Mouse (Mus musculus) forebrain, embryonic 14.5 days (tissue): ENCODE data around the gene Hoxa2. TPM values are rescaled to one million over a fixed set of nuclear protein-coding genes. Genes with fewer than 3 reads are reported as not detected.

Experiments
- ATAC-seq: fragments of 200-750 bp; cut with Nextera tagmentation; 2 replicates; pipeline ENCODE4 v1.8.0; 2017; ENCODE audit warnings: mild to moderate bottlenecking, moderate library complexity
- DNase-seq: peaks from one replicate; pipeline ENCODE4 v3.0.0-alpha.2; 2015; ENCODE audit warnings: low spot score
- H3K27ac ChIP-seq: fragments of 300-500 bp; sonication (generic); 2 replicates; pipeline ENCODE4 v1.5.1; 2014; ENCODE audit warnings: low read depth, mild to moderate bottlenecking, control low read depth, low read length, moderate library complexity
- H3K27me3 ChIP-seq: fragments of 300-500 bp; sonication (generic); replicated peaks from 2 replicates; pipeline ENCODE4 v1.6.1; 2014; ENCODE audit warnings: low read length, control low read depth, mixed read lengths; ENCODE audit not compliant: control insufficient read depth, insufficient read depth
- H3K36me3 ChIP-seq: fragments of 300-500 bp; sonication (generic); 2 replicates; pipeline ENCODE4 v1.6.1; 2014; ENCODE audit warnings: low read length, control low read depth; ENCODE audit not compliant: control insufficient read depth, insufficient read depth
- H3K4me1 ChIP-seq: fragments of 300-500 bp; sonication (generic); 2 replicates; pipeline ENCODE4 v1.6.1; 2014; ENCODE audit warnings: antibody characterized with exemption, low read length, control low read depth; ENCODE audit not compliant: control insufficient read depth, insufficient read depth
- H3K4me2 ChIP-seq: fragments of 300-500 bp; sonication (generic); 2 replicates; pipeline ENCODE4 v1.6.1; 2014; ENCODE audit warnings: mild to moderate bottlenecking, control low read depth, low read length
- H3K4me3 ChIP-seq: fragments of 300-500 bp; sonication (generic); 2 replicates; pipeline ENCODE4 v1.5.1; 2014; ENCODE audit warnings: low read depth, low read length, control low read depth
- H3K9ac ChIP-seq: fragments of 300-500 bp; sonication (generic); 2 replicates; pipeline ENCODE4 v1.6.1; 2014; ENCODE audit warnings: mild to moderate bottlenecking, low read length, control low read depth, moderate library complexity
- H3K9me3 ChIP-seq: fragments of 300-500 bp; sonication (generic); replicated peaks from 2 replicates; pipeline ENCODE4 v1.6.1; 2016; ENCODE audit warnings: low read length, control low read depth, mixed read lengths; ENCODE audit not compliant: control insufficient read depth
- WGBS: fragments of 180-500 bp; shearing (Covaris S2); extraction: QIAGEN DNeasy Blood & Tissue Kit; methylation state at CpG from one replicate; pipeline ENCODE4 v1.1.7; 2014; 5-methylcytosine and 5-hydroxymethylcytosine counted together
- polyA plus RNA-seq: library from polyadenylated mRNA; unstranded; fragments of >200 nt; fragmentation: Nextera tagmentation; extraction: Ambion mirVana; gene quantifications from 2 replicates; pipeline ENCODE4 v1.2.1, GENCODE M21; 2014

Hoxa2 gene
- polyA plus RNA-seq, 1 experiment from 2014 or later, result not detected

- ATAC-seq (no peak), DNase-seq (no peak)
- H3K36me3 ChIP-seq, result no peaks in the 10 kb centered on the region
- H3K27ac ChIP-seq, result no peak overlapping the region
- H3K4me3 ChIP-seq, result no peak overlapping the region
- under 1% methylated on average over 6 of the region's 6 CpGs for WGBS
- peaks cover 99% of the 10 kb centered on the region for H3K27me3 ChIP-seq
- no peaks in the 10 kb centered on the region for H3K4me1 ChIP-seq
- H3K4me2 ChIP-seq, result no peak overlapping the region
- no peaks in the 10 kb centered on the region for H3K9me3 ChIP-seq
- no peak overlapping the region for H3K9ac ChIP-seq
Measured at GRCm38 (mm10) chr6:52184668-52185067, 20.0 kb upstream of the Hoxa2 start.

- H3K27ac ChIP-seq, result no peak overlapping the region
- no peak overlapping the region for H3K4me2 ChIP-seq
- H3K4me1 ChIP-seq, result no peaks in the 10 kb centered on the region
- peaks cover 100% of the 10 kb centered on the region for H3K27me3 ChIP-seq
- 4% methylated on average over 10 of the region's 10 CpGs for WGBS
- H3K9ac ChIP-seq, result no peak overlapping the region
- DNase-seq, result no peak
- H3K4me3 ChIP-seq, result no peak overlapping the region
- H3K9me3 ChIP-seq, result no peaks in the 10 kb centered on the region
- ATAC-seq, result no peak
- H3K36me3 ChIP-seq, result no peaks in the 10 kb centered on the region
Measured at GRCm38 (mm10) chr6:52183311-52184080, 18.9 kb upstream of the Hoxa2 start.

- ATAC-seq (no peak), DNase-seq (no peak)
- H3K9ac ChIP-seq, result no peak overlapping the region
- no peak overlapping the region for H3K4me3 ChIP-seq
- 5% methylated on average over 1 of the region's 1 CpGs for WGBS
- no peaks in the 10 kb centered on the region for H3K9me3 ChIP-seq
- H3K36me3 ChIP-seq, result no peaks in the 10 kb centered on the region
- no peak overlapping the region for H3K4me2 ChIP-seq
- H3K27me3 ChIP-seq, result peaks cover 100% of the 10 kb centered on the region
- H3K4me1 ChIP-seq, result no peaks in the 10 kb centered on the region
- H3K27ac ChIP-seq, result no peak overlapping the region
Measured at GRCm38 (mm10) chr6:52182793-52183192, 18.2 kb upstream of the Hoxa2 start.

- Histone ChIP-seq H3K9ac (no peak overlapping the region), H3K4me2 (no peak overlapping the region), H3K27me3 (peaks cover 100% of the 10 kb centered on the region), H3K36me3 (no peaks in the 10 kb centered on the region), H3K4me1 (no peaks in the 10 kb centered on the region), H3K9me3 (no peaks in the 10 kb centered on the region), H3K27ac (no peak overlapping the region), H3K4me3 (no peak overlapping the region)
- 7% methylated on average over 2 of the region's 2 CpGs for WGBS
- DNase-seq (no peak), ATAC-seq (no peak)
Measured at GRCm38 (mm10) chr6:52182030-52182429, 17.4 kb upstream of the Hoxa2 start.

GRCm38 (mm10) chr6:52180726-52181125 is 16.1 kb upstream of the Hoxa2 start:
- Histone ChIP-seq H3K27ac (no peak overlapping the region), H3K4me3 (no peak overlapping the region)
- ATAC-seq, result no peak

GRCm38 (mm10) chr6:52180213-52180710 is 15.6 kb upstream of the Hoxa2 start:
- H3K27ac ChIP-seq, result no peak overlapping the region

More at GRCm38 (mm10) chr6:52180726-52181125, 16.1 kb upstream of the Hoxa2 start:
- H3K4me2 ChIP-seq, result no peak overlapping the region
- WGBS, result 3% methylated on average over 3 of the region's 3 CpGs
- H3K27me3 ChIP-seq, result peaks cover 100% of the 10 kb centered on the region
- H3K9ac ChIP-seq, result no peak overlapping the region
- no peaks in the 10 kb centered on the region for H3K36me3 ChIP-seq
- DNase-seq, result no peak
- no peaks in the 10 kb centered on the region for H3K9me3 ChIP-seq
- no peaks in the 10 kb centered on the region for H3K4me1 ChIP-seq

GRCm38 (mm10) chr6:52179690-52180089 is 15.1 kb upstream of the Hoxa2 start:
- no peak overlapping the region for H3K27ac ChIP-seq
- ATAC-seq (no peak), DNase-seq (no peak)
- no peaks in the 10 kb centered on the region for H3K9me3 ChIP-seq
- no peaks in the 10 kb centered on the region for H3K36me3 ChIP-seq
- peaks cover 100% of the 10 kb centered on the region for H3K27me3 ChIP-seq
- H3K4me3 ChIP-seq, result no peak overlapping the region
- no peaks in the 10 kb centered on the region for H3K4me1 ChIP-seq
- H3K4me2 ChIP-seq, result no peak overlapping the region
- H3K9ac ChIP-seq, result no peak overlapping the region
- 1% methylated on average over 10 of the region's 10 CpGs for WGBS

More at GRCm38 (mm10) chr6:52180213-52180710, 15.6 kb upstream of the Hoxa2 start:
- no peaks in the 10 kb centered on the region for H3K36me3 ChIP-seq
- no peaks in the 10 kb centered on the region for H3K9me3 ChIP-seq
- ATAC-seq (no peak), DNase-seq (no peak)
- no peak overlapping the region for H3K4me2 ChIP-seq
- WGBS, result 1% methylated on average over 11 of the region's 11 CpGs
- H3K27me3 ChIP-seq, result peaks cover 100% of the 10 kb centered on the region
- no peaks in the 10 kb centered on the region for H3K4me1 ChIP-seq
- H3K4me3 ChIP-seq, result no peak overlapping the region
- no peak overlapping the region for H3K9ac ChIP-seq

GRCm38 (mm10) chr6:52178918-52179665 is 14.5 kb upstream of the Hoxa2 start:
- DNase-seq (no peak), ATAC-seq (no peak)
- no peak overlapping the region for H3K9ac ChIP-seq
- H3K27me3 ChIP-seq, result peaks cover 98% of the 10 kb centered on the region
- 0% methylated on average over 4 of the region's 4 CpGs for WGBS
- no peak overlapping the region for H3K4me2 ChIP-seq
- no peak overlapping the region for H3K27ac ChIP-seq
- no peaks in the 10 kb centered on the region for H3K9me3 ChIP-seq
- no peak overlapping the region for H3K4me3 ChIP-seq
- H3K4me1 ChIP-seq, result no peaks in the 10 kb centered on the region
- H3K36me3 ChIP-seq, result no peaks in the 10 kb centered on the region

- Histone ChIP-seq H3K27me3 (peaks cover 98% of the 10 kb centered on the region), H3K9ac (no peak overlapping the region), H3K9me3 (no peaks in the 10 kb centered on the region), H3K36me3 (no peaks in the 10 kb centered on the region), H3K27ac (no peak overlapping the region), H3K4me2 (no peak overlapping the region), H3K4me3 (no peak overlapping the region), H3K4me1 (no peaks in the 10 kb centered on the region)
- ATAC-seq (no peak), DNase-seq (no peak)
- WGBS, result under 1% methylated on average over 9 of the region's 9 CpGs
Measured at GRCm38 (mm10) chr6:52177806-52178205, 13.2 kb upstream of the Hoxa2 start.
